Mouse (Mus musculus) limb, embryonic 11.5 days (tissue): Measurements from ENCODE around the gene Phlpp1. TPM values are rescaled to one million over a fixed set of nuclear protein-coding genes. Genes with fewer than 3 reads are reported as not detected.

Experiments used
- ATAC-seq: fragments of 200-750 bp; cut with Nextera tagmentation; 2 replicates; pipeline ENCODE4 v1.8.0; 2017; ENCODE audit warnings: low read depth; ENCODE audit not compliant: insufficient number of reproducible peaks, low FRiP score, low TSS enrichment
- DNase-seq: peaks from one replicate; pipeline ENCODE4 v3.0.0-alpha.2; 2015; ENCODE audit warnings: low spot score
- H3K27ac ChIP-seq: fragments of 300-500 bp; sonication (generic); replicated peaks from 2 replicates; pipeline ENCODE4 v1.5.1; 2014; ENCODE audit warnings: low read depth, mild to moderate bottlenecking, low read length
- H3K27me3 ChIP-seq: fragments of 300-500 bp; sonication (generic); 2 replicates; pipeline ENCODE4 v1.6.1; 2014; ENCODE audit warnings: mild to moderate bottlenecking, low read length, mixed read lengths; ENCODE audit not compliant: control insufficient read depth, insufficient read depth
- H3K36me3 ChIP-seq: fragments of 300-500 bp; sonication (generic); 2 replicates; pipeline ENCODE4 v1.6.1; 2014; ENCODE audit warnings: mild to moderate bottlenecking, low read length, moderate library complexity, mixed read lengths; ENCODE audit not compliant: control insufficient read depth, insufficient read depth
- H3K4me1 ChIP-seq: fragments of 300-500 bp; sonication (generic); 2 replicates; pipeline ENCODE4 v1.6.1; 2014; ENCODE audit warnings: low read length, mixed read lengths; ENCODE audit not compliant: control insufficient read depth, insufficient read depth
- H3K4me2 ChIP-seq: fragments of 300-500 bp; sonication (generic); 2 replicates; pipeline ENCODE4 v1.6.1; 2014; ENCODE audit warnings: low read depth, mild to moderate bottlenecking, moderate library complexity; ENCODE audit not compliant: severe bottlenecking
- H3K4me3 ChIP-seq: fragments of 300-500 bp; sonication (generic); 2 replicates; pipeline ENCODE4 v1.5.1; 2014; ENCODE audit warnings: low read depth, low read length
- H3K9ac ChIP-seq: fragments of 300-500 bp; sonication (generic); 2 replicates; pipeline ENCODE4 v1.6.1; 2014; ENCODE audit warnings: mild to moderate bottlenecking, low read length
- H3K9me3 ChIP-seq: fragments of 300-500 bp; sonication (generic); 2 replicates; pipeline ENCODE4 v1.6.1; 2016; ENCODE audit warnings: low read length; ENCODE audit not compliant: control insufficient read depth
- WGBS: fragments of 180-500 bp; shearing (Covaris S2); extraction: QIAGEN DNeasy Blood & Tissue Kit; methylation state at CpG from one replicate; pipeline ENCODE4 v1.1.7; 2014; 5-methylcytosine and 5-hydroxymethylcytosine counted together
- polyA plus RNA-seq: library from polyadenylated mRNA; unstranded; fragments of >200 nt; fragmentation: Nextera tagmentation; extraction: Ambion mirVana; gene quantifications from 2 replicates; pipeline ENCODE4 v1.2.1, GENCODE M21; 2014

Gene Phlpp1
- polyA plus RNA-seq, 1 experiment from 2014 or later, result 3.2 TPM

- WGBS, result 64% methylated on average over 4 of the region's 4 CpGs
- DNase-seq (no peak), ATAC-seq (no peak)
- H3K4me1 ChIP-seq, result no peaks in the 10 kb centered on the region
- no peak overlapping the region for H3K27ac ChIP-seq
- H3K36me3 ChIP-seq, result no peaks in the 10 kb centered on the region
- no peak overlapping the region for H3K4me3 ChIP-seq
- H3K9me3 ChIP-seq, result no peaks in the 10 kb centered on the region
- no peak overlapping the region for H3K4me2 ChIP-seq
- H3K9ac ChIP-seq, result no peak overlapping the region
- no peaks in the 10 kb centered on the region for H3K27me3 ChIP-seq
Observed at GRCm38 (mm10) chr1:106157961-106158515, 13.5 kb upstream of the Phlpp1 start.

GRCm38 (mm10) chr1:106159667-106160066 is 11.9 kb upstream of the Phlpp1 start:
- ATAC-seq (no peak), DNase-seq (no peak)
- H3K9me3 ChIP-seq, result no peaks in the 10 kb centered on the region
- H3K4me1 ChIP-seq, result no peaks in the 10 kb centered on the region
- no peaks in the 10 kb centered on the region for H3K36me3 ChIP-seq
- H3K9ac ChIP-seq, result no peak overlapping the region
- H3K4me2 ChIP-seq, result no peak overlapping the region
- WGBS, result 91% methylated on average over 5 of the region's 5 CpGs
- H3K27ac ChIP-seq, result no peak overlapping the region
- no peak overlapping the region for H3K4me3 ChIP-seq
- H3K27me3 ChIP-seq, result no peaks in the 10 kb centered on the region

GRCm38 (mm10) chr1:106160916-106161315 is 10.6 kb upstream of the Phlpp1 start:
- no peaks in the 10 kb centered on the region for H3K9me3 ChIP-seq
- H3K36me3 ChIP-seq, result no peaks in the 10 kb centered on the region
- H3K27ac ChIP-seq, result no peak overlapping the region
- H3K4me2 ChIP-seq, result no peak overlapping the region
- ATAC-seq, result no peak
- no peaks in the 10 kb centered on the region for H3K4me1 ChIP-seq
- 77% methylated on average over 4 of the region's 4 CpGs for WGBS
- no peaks in the 10 kb centered on the region for H3K27me3 ChIP-seq
- H3K9ac ChIP-seq, result no peak overlapping the region
- no peak overlapping the region for H3K4me3 ChIP-seq
- DNase-seq, result no peak

- WGBS, result 82% methylated on average over 7 of the region's 7 CpGs
- ATAC-seq, result no peak
- no peak overlapping the region for H3K4me3 ChIP-seq
- DNase-seq, result no peak
- H3K27ac ChIP-seq, result no peak overlapping the region
- no peaks in the 10 kb centered on the region for H3K9me3 ChIP-seq
- H3K4me2 ChIP-seq, result no peak overlapping the region
- no peak overlapping the region for H3K9ac ChIP-seq
- H3K36me3 ChIP-seq, result no peaks in the 10 kb centered on the region
- no peaks in the 10 kb centered on the region for H3K4me1 ChIP-seq
- H3K27me3 ChIP-seq, result no peaks in the 10 kb centered on the region
Observed at GRCm38 (mm10) chr1:106162581-106162980, 9.0 kb upstream of the Phlpp1 start.

- no peak for ATAC-seq
Observed at GRCm38 (mm10) chr1:106163401-106163800, 8.2 kb upstream of the Phlpp1 start.

GRCm38 (mm10) chr1:106164111-106164510 is 7.4 kb upstream of the Phlpp1 start:
- Histone ChIP-seq H3K4me1 (no peaks in the 10 kb centered on the region), H3K4me2 (no peak overlapping the region), H3K9ac (no peak overlapping the region), H3K4me3 (no peak overlapping the region), H3K9me3 (no peaks in the 10 kb centered on the region), H3K27ac (no peak overlapping the region), H3K27me3 (no peaks in the 10 kb centered on the region), H3K36me3 (no peaks in the 10 kb centered on the region)
- ATAC-seq, result no peak
- no peak for DNase-seq
- WGBS, result 94% methylated on average over 3 of the region's 3 CpGs

More at GRCm38 (mm10) chr1:106163401-106163800, 8.2 kb upstream of the Phlpp1 start:
- H3K9me3 ChIP-seq, result no peaks in the 10 kb centered on the region
- no peaks in the 10 kb centered on the region for H3K36me3 ChIP-seq
- H3K9ac ChIP-seq, result no peak overlapping the region
- H3K4me2 ChIP-seq, result no peak overlapping the region
- no peaks in the 10 kb centered on the region for H3K27me3 ChIP-seq
- H3K4me1 ChIP-seq, result no peaks in the 10 kb centered on the region
- H3K4me3 ChIP-seq, result no peak overlapping the region
- DNase-seq, result no peak
- 86% methylated on average over 8 of the region's 8 CpGs for WGBS
- no peak overlapping the region for H3K27ac ChIP-seq

- Histone ChIP-seq H3K27ac (no peak overlapping the region), H3K36me3 (no peaks in the 10 kb centered on the region), H3K9me3 (no peaks in the 10 kb centered on the region), H3K4me3 (no peak overlapping the region), H3K4me2 (no peak overlapping the region), H3K27me3 (no peaks in the 10 kb centered on the region; the same call in 1 of the 2 replicates), H3K9ac (no peak overlapping the region), H3K4me1 (no peaks in the 10 kb centered on the region)
- 47% methylated on average over 4 of the region's 4 CpGs for WGBS
- DNase-seq, result no peak
- ATAC-seq, result no peak
Observed at GRCm38 (mm10) chr1:106168001-106168400, 3.6 kb upstream of the Phlpp1 start.

- no peak overlapping the region for H3K27ac ChIP-seq
- 0 out of 2 replicates have a peak, but pooled peaks cover 5% of the 10 kb centered on the region for H3K4me1 ChIP-seq
- H3K4me2 ChIP-seq, result no peak overlapping the region
- no peak for ATAC-seq
- H3K9me3 ChIP-seq, result no peaks in the 10 kb centered on the region
- H3K9ac ChIP-seq, result no peak overlapping the region
- DNase-seq, result no peak
- H3K27me3 ChIP-seq, result no peaks in the 10 kb centered on the region; the same call in 1 of the 2 replicates
- no peaks in the 10 kb centered on the region for H3K36me3 ChIP-seq
- H3K4me3 ChIP-seq, result no peak overlapping the region
- 11% methylated on average over 3 of the region's 3 CpGs for WGBS
Observed at GRCm38 (mm10) chr1:106168801-106169200, 2.8 kb upstream of the Phlpp1 start.

GRCm38 (mm10) chr1:106169741-106170265 is 1.7 kb upstream of the Phlpp1 start:
- no peak overlapping the region for H3K4me2 ChIP-seq
- WGBS, result 81% methylated on average over 5 of the region's 5 CpGs
- no peaks in the 10 kb centered on the region; the same call in 1 of the 2 replicates for H3K27me3 ChIP-seq
- ATAC-seq, result no peak
- H3K27ac ChIP-seq, result no peak overlapping the region
- H3K9me3 ChIP-seq, result no peaks in the 10 kb centered on the region
- H3K4me3 ChIP-seq, result no peak overlapping the region
- H3K9ac ChIP-seq, result no peak overlapping the region
- no peaks in the 10 kb centered on the region for H3K36me3 ChIP-seq
- 0 out of 2 replicates have a peak, but pooled peaks cover 5% of the 10 kb centered on the region for H3K4me1 ChIP-seq
- DNase-seq, result no peak
